Mouse (Mus musculus): ENCODE measurements around the gene Cxcl1. TPM values are rescaled to one million over a fixed set of nuclear protein-coding genes. Genes with fewer than 3 reads are reported as not detected.

Gene Cxcl1
- total RNA-seq, 2 experiments from 2014 or later: 0.37 TPM; not detected in 1

DNA sequence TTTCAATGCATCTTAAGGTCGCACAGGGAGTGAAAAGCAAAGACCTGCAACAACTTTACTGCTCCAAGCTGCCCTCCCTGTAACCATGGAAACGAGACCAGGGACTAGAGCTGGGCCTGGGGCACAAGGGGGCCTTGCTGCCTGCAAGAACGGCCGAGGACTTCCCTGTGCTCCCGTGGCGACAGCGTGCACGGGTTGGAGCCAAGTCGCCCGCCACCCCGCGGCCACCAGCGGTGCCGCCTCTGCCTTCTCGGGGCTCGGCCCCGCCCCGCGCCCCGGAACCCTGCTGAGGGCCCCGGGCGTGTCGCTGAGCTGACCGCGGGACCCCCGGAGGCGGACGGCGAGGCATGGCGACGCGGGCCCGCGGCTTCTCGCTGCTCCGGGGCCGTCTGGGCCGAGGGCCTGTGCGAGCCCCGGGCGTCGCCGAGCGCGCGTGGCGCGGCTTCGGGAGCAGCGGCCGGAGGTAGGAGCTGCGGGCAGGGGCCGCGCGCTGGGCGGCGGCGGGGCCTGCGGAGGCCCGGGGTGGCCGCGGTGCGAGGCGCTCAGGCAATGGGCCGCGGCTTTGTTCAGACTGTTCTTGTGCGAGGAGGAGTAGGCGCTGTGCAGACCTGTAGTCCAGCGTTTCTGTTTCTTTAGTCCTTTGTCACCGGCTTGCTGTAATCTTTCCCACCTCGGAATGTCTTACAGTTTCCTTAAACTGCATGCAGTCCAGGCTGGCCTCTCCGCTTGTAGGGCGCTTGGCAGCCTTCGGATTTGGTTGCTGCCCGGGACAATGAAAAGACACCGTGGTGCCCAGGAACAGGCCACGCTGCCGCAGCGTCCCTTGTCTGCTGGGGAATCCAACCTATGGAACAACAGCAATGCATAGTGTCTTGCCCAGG is 40.2 kb downstream of the Cxcl1 start, which contains the start of gene Mthfd2l:
TSS of gene Mthfd2l (plus strand) at position 147 of the 881 bp plus-strand sequence.
- peak within 1 kb of the TSS; percentile 84 for H3K27ac ChIP-seq
- peak; percentile 71 for TF ChIP-seq CTCF (IDR thresholded peaks at IDR 0.05)
- intact Hi-C loops (cut with DNase I): loop anchor here (10.0 kb wide), 1 partner anchor 706 kb away; the partner anchor contains the start of gene Cox18
- DNase-seq (ENCODE audit: extremely low spot score in 1 of 2, low spot score in 2 of 2): peak; percentile 77
- H3K4me3 ChIP-seq: peak within 1 kb of the TSS; percentile 67

DNA sequence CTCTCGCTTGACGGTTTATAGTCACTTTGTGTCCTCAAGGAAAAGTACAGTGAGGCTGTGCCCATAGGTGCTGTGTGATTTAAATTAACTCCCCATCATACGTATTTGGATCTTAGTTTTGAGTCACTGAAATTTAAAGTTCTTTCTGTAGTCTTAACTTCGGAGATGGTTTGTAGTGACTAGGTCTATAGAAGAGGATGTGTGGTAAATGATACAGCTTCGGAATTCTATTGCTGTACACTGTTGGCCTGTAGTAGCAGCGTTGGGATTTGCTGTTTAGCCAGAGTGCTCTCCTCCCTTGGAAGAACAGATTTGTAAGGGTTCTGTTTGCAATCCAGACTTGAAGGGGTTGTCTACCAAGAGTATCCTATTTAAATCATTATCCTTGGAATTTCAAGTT is 40.9 kb downstream of the Cxcl1 start:
- intact Hi-C loops (cut with DNase I): loop anchor here (10.0 kb wide), 1 partner anchor 707 kb away; the partner anchor contains the start of gene Cox18
- H3K4me3 ChIP-seq: peak overlapping the region; percentile 67
- no peak for DNase-seq (ENCODE audit: extremely low spot score in 1 of 2, low spot score in 2 of 2)
- peak overlapping the region; percentile 84 for H3K27ac ChIP-seq
- no peak for TF ChIP-seq CTCF (IDR thresholded peaks at IDR 0.05)

DNA sequence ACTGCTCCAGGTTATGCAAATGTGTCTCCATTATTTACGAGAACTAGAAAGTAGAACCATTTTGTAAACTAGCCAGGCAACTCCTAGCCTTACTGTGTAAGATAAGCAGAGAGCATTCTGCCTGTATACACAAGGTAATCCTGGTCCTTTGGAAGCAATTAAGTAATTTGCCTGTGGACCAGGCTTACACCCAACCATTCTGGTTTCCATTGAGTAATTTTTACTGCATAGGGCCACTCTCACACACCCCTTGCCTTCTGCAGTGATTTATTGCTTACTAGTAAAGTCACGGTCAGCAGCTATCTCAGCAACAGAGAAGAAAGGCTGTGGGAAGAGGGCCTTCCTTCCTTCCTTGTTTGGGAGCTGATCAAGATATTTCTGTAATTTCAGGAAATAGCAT is 45.7 kb downstream of the Cxcl1 start:
- intact Hi-C loops (cut with DNase I): loop anchor here (10.0 kb wide), 1 partner anchor 712 kb away; the partner anchor contains the start of gene Cox18
- TF ChIP-seq CTCF (IDR thresholded peaks at IDR 0.05): no peak
- Histone ChIP-seq H3K4me3 (no peak overlapping the region), H3K27ac (no peak overlapping the region)
- DNase-seq (ENCODE audit: extremely low spot score in 1 of 2, low spot score in 2 of 2): no peak

Other genes starting within 250 kb of the Cxcl1 start
- under 1 TPM in 1 of 2 experiments, not detected in 1; 0.35 TPM for gene Cxcl5, start 131.9 kb upstream of the Cxcl1 start, total RNA-seq (2021)
- under 1 TPM; 0.44 to 0.66 TPM for gene Ppbp, start 122.7 kb upstream of the Cxcl1 start, total RNA-seq (2021)
- 1 to 10 TPM; 3.5 to 3.8 TPM for gene Pf4, start 118.8 kb upstream of the Cxcl1 start, total RNA-seq (2021)
- gene Cxcl3, start 105.1 kb upstream of the Cxcl1 start, total RNA-seq (2021): not detected
- not detected for gene Cxcl15, start 96.7 kb upstream of the Cxcl1 start, total RNA-seq (2021)
- gene Cxcl2, start 12.6 kb downstream of the Cxcl1 start, total RNA-seq (2021): not detected
- gene Mthfd2l, start 39.9 kb downstream of the Cxcl1 start, total RNA-seq (2021): 10 to 100 TPM; 17.0 to 17.1 TPM
- under 1 TPM; 0.18 to 0.26 TPM for gene Epgn, start 136.2 kb downstream of the Cxcl1 start, total RNA-seq (2021)
- gene Ereg, start 183.4 kb downstream of the Cxcl1 start, total RNA-seq (2021): not detected
- under 1 TPM in 1 of 2 experiments, not detected in 1; 0.96 TPM for gene Areg, start 248.4 kb downstream of the Cxcl1 start, total RNA-seq (2021)